Mouse (Mus musculus) C2C12 (cell line): ENCODE measurements around the gene Hdac4. TPM values are rescaled to one million over a fixed set of nuclear protein-coding genes. Genes with fewer than 3 reads are reported as not detected.

ENCODE experiments used
- H3K27me3 ChIP-seq: one replicate; pipeline ENCODE4 v1.6.1; 2011; ENCODE audit not compliant: control insufficient read depth, insufficient read depth, insufficient read length
- H3K36me3 ChIP-seq: one replicate; pipeline ENCODE4 v1.6.1; 2011; ENCODE audit not compliant: control insufficient read depth, insufficient read depth
- H3K4me3 ChIP-seq: one replicate; pipeline ENCODE4 v1.5.1; 2011; ENCODE audit warnings: mild to moderate bottlenecking, control low read depth; ENCODE audit not compliant: poor library complexity, insufficient read depth, severe bottlenecking
- H3K79me2 ChIP-seq: one replicate; pipeline ENCODE4 v1.6.1; 2011; ENCODE audit not compliant: control insufficient read depth, insufficient read depth
- H3K79me3 ChIP-seq: one replicate; pipeline ENCODE4 v1.6.1; 2011; ENCODE audit warnings: low read depth, control low read depth
- H3ac ChIP-seq: one replicate; pipeline ENCODE3; 2011; ENCODE audit warnings: low read depth; ENCODE audit not compliant: control insufficient read depth, insufficient read length
- CEBPB ChIP-seq: IDR thresholded peaks from one replicate; pipeline ENCODE4 v1.6.1; 2011; ENCODE audit warnings: low read depth, mild to moderate bottlenecking, control low read depth, moderate library complexity
- CTCF ChIP-seq: IDR thresholded peaks from one replicate; pipeline ENCODE4 v1.5.1; 2011; ENCODE audit not compliant: control insufficient read depth, insufficient read depth, insufficient read length
- FOSL1 ChIP-seq: IDR thresholded peaks from one replicate; pipeline ENCODE4 v1.8.0; 2011; ENCODE audit warnings: mild to moderate bottlenecking, low read length; ENCODE audit not compliant: poor library complexity, insufficient read depth, severe bottlenecking
- MAX ChIP-seq: IDR thresholded peaks from one replicate; pipeline ENCODE4 v1.6.1; 2011; ENCODE audit warnings: mild to moderate bottlenecking, control low read depth
- MYOD1 ChIP-seq: IDR thresholded peaks from one replicate; pipeline ENCODE4 v1.6.1; 2011; ENCODE audit warnings: low read depth; ENCODE audit not compliant: control insufficient read depth, insufficient read length
- MYOG ChIP-seq: IDR thresholded peaks from one replicate; pipeline ENCODE4 v1.6.1; 2011; ENCODE audit not compliant: control insufficient read depth, insufficient read length; ENCODE audit errors: extremely low read depth
- USF1 ChIP-seq: IDR thresholded peaks from one replicate; pipeline ENCODE4 v1.6.1; 2011; ENCODE audit warnings: low read depth, mild to moderate bottlenecking, control low read depth, moderate library complexity
- polyA plus RNA-seq: library from polyadenylated mRNA; unstranded; fragments of >200 nt; fragmentation: generic; extraction: Trizol; gene quantifications from one replicate; pipeline ENCODE4 v1.2.1, GENCODE M21; 2012; ENCODE audit warnings: missing spikeins

Hdac4 gene
- polyA plus RNA-seq, 1 experiment, result 9.6 TPM

- H3K79me2 ChIP-seq, result peaks cover 75% of the 10 kb centered on the region
- H3K36me3 ChIP-seq, result no peaks in the 10 kb centered on the region
- no peak overlapping the region for H3ac ChIP-seq
- no peaks in the 10 kb centered on the region for H3K27me3 ChIP-seq
- H3K79me3 ChIP-seq, result peaks cover 30% of the 10 kb centered on the region
- no peak for TF ChIP-seq MAX
- no peak for TF ChIP-seq CEBPB
- no peak for TF ChIP-seq MYOD1
- TF ChIP-seq MYOG, result no peak
- TF ChIP-seq CTCF, result no peak
- TF ChIP-seq FOSL1, result no peak
- TF ChIP-seq USF1, result no peak
- no peak overlapping the region for H3K4me3 ChIP-seq
Observed at GRCm38 (mm10) chr1:92177196-92177595, 18.3 kb downstream of the Hdac4 start.

GRCm38 (mm10) chr1:92175266-92175665 lies 20.2 kb downstream of the Hdac4 start:
- Histone ChIP-seq H3K27me3 (no peaks in the 10 kb centered on the region), H3K79me2 (peaks cover 93% of the 10 kb centered on the region), H3ac (no peak overlapping the region), H3K4me3 (no peak overlapping the region), H3K79me3 (peaks cover 35% of the 10 kb centered on the region), H3K36me3 (peaks cover 3% of the 10 kb centered on the region)
- TF ChIP-seq MYOG (no peak), MAX (no peak)

GRCm38 (mm10) chr1:92174898-92175255 lies 20.6 kb downstream of the Hdac4 start:
- Histone ChIP-seq H3K36me3 (peaks cover 3% of the 10 kb centered on the region), H3K4me3 (no peak overlapping the region), H3K27me3 (no peaks in the 10 kb centered on the region), H3K79me3 (peaks cover 37% of the 10 kb centered on the region), H3K79me2 (peaks cover 96% of the 10 kb centered on the region), H3ac (no peak overlapping the region)
- TF ChIP-seq MYOD1 (no peak), CEBPB (no peak), MYOG (no peak), FOSL1 (no peak), MAX (no peak), USF1 (no peak), CTCF (no peak)

DNA sequence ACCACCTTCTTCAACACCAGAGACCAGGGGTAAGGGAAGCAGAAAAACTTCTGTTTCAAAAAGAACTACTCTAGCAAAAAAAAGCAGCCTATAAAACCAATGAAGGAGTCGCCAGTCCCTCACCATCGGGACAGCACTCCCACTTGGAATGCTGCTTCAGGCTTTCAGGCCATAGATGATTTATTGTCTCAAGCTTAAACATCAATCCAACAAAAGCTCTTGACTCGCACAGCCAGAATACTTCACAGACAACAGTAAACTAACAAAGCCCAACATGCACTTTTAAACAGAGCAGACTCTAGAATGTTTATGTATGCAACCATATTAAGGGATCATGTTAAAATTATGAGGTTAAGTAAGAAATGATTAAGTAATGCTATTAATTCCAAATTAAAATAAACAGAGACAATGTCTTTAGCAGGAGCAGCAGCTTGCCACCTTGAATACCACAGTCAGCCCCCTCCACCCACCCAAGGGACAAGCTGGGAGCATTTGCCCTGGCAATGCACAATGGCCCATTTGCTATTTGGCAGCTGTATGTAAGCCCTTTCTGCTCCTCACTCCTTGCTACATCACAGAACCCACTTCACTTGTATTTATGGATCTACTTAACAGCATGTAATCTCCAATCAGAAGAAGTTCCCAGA lies 21.1 kb downstream of the Hdac4 start:
- Histone ChIP-seq H3K79me3 (peaks cover 38% of the 10 kb centered on the region), H3K79me2 (peaks cover 98% of the 10 kb centered on the region), H3K36me3 (peaks cover 3% of the 10 kb centered on the region), H3K4me3 (no peak overlapping the region), H3K27me3 (no peaks in the 10 kb centered on the region), H3ac (no peak overlapping the region)
- TF ChIP-seq FOSL1 (no peak), CTCF (no peak), MYOD1 (no peak)

- no peak for TF ChIP-seq USF1
- TF ChIP-seq MAX, result no peak
- TF ChIP-seq MYOG, result no peak
- no peak for TF ChIP-seq CTCF
- no peak for TF ChIP-seq FOSL1
- no peak for TF ChIP-seq MYOD1
- TF ChIP-seq CEBPB, result no peak
- peaks cover 96% of the 10 kb centered on the region for H3K79me2 ChIP-seq
- no peak overlapping the region for H3K4me3 ChIP-seq
- H3K36me3 ChIP-seq, result peaks cover 3% of the 10 kb centered on the region
- peaks cover 42% of the 10 kb centered on the region for H3K79me3 ChIP-seq
- no peaks in the 10 kb centered on the region for H3K27me3 ChIP-seq
- no peak overlapping the region for H3ac ChIP-seq
Observed at GRCm38 (mm10) chr1:92170616-92171235, 24.8 kb downstream of the Hdac4 start.

GRCm38 (mm10) chr1:92169776-92170055 lies 25.8 kb downstream of the Hdac4 start:
- no peak overlapping the region for H3K4me3 ChIP-seq
- peaks cover 35% of the 10 kb centered on the region for H3K79me3 ChIP-seq
- TF ChIP-seq MAX, result no peak
- no peak for TF ChIP-seq USF1
- TF ChIP-seq CTCF, result no peak
- TF ChIP-seq CEBPB, result no peak
- no peak for TF ChIP-seq MYOG
- TF ChIP-seq FOSL1, result no peak
- TF ChIP-seq MYOD1, result no peak
- peaks cover 95% of the 10 kb centered on the region for H3K79me2 ChIP-seq
- no peak overlapping the region for H3ac ChIP-seq
- no peaks in the 10 kb centered on the region for H3K27me3 ChIP-seq
- peaks cover 3% of the 10 kb centered on the region for H3K36me3 ChIP-seq
